Mouse (Mus musculus): ENCODE data around the gene Slc28a2. TPM values are rescaled to one million over a fixed set of nuclear protein-coding genes. Genes with fewer than 3 reads are reported as not detected.
"Not testable (repeated sequence)": the region's sequence is repeated elsewhere in the genome, so short reads cannot be mapped to it uniquely, and the experiment has no call there.

Slc28a2 gene
- total RNA-seq, 2 experiments from 2014 or later = 18.9 to 19.1 TPM

- DNase-seq = peak; percentile 95
Observed at GRCm38 (mm10) chr2:122467351-122468013, 41.2 kb downstream of the Slc28a2 start.

- DNase-seq = no peak
Observed at GRCm38 (mm10) chr2:122469221-122469620, 42.9 kb downstream of the Slc28a2 start.

GRCm38 (mm10) chr2:122476585-122476984, 50.3 kb downstream of the Slc28a2 start:
- no peak for DNase-seq

- not testable (repeated sequence) for DNase-seq
Observed at GRCm38 (mm10) chr2:122483787-122484186, 57.5 kb downstream of the Slc28a2 start.

GRCm38 (mm10) chr2:122484641-122485040, 58.4 kb downstream of the Slc28a2 start, which contains the start of gene Gm14085:
TSS of gene Gm14085 (plus strand) at chr2:122484941.
- no peak for DNase-seq

- not testable (repeated sequence) for DNase-seq
Observed at GRCm38 (mm10) chr2:122485654-122486053, 59.4 kb downstream of the Slc28a2 start.

- DNase-seq = not testable (repeated sequence)
Observed at GRCm38 (mm10) chr2:122486122-122486521, 59.8 kb downstream of the Slc28a2 start.

GRCm38 (mm10) chr2:122486674-122487073, 60.4 kb downstream of the Slc28a2 start:
- no peak for DNase-seq

Other genes starting within 250 kb of the Slc28a2 start
- gene Patl2, start 240.3 kb upstream of the Slc28a2 start, total RNA-seq (2021) = not detected
- gene Terb2, start 240.2 kb upstream of the Slc28a2 start, total RNA-seq (2021) = not detected
- 10 to 100 TPM; 84.4 to 86.0 TPM for gene Sord, start 191.7 kb upstream of the Slc28a2 start, total RNA-seq (2021)
- gene Duox2, start 128.0 kb upstream of the Slc28a2 start, total RNA-seq (2021) = under 1 TPM; 0.55 to 0.59 TPM
- under 1 TPM; 0.16 to 0.21 TPM for gene Duoxa2, start 127.6 kb upstream of the Slc28a2 start, total RNA-seq (2021)
- not detected for gene Duoxa1, start 112.7 kb upstream of the Slc28a2 start, total RNA-seq (2021)
- gene Duox1, start 110.8 kb upstream of the Slc28a2 start, total RNA-seq (2021) = not detected
- 10 to 100 TPM; 10.1 to 11.3 TPM for gene Shf, start 57.3 kb upstream of the Slc28a2 start, total RNA-seq (2021)
- under 1 TPM; 0.50 to 0.62 TPM for gene Gm14085, start 58.5 kb downstream of the Slc28a2 start, total RNA-seq (2021)
- gene Gatm, start 184.8 kb downstream of the Slc28a2 start, total RNA-seq (2021) = 10 to 100 TPM in 1 of 2 experiments, 1 to 10 TPM in 1; 9.1 to 10.5 TPM
- under 1 TPM in 1 of 2 experiments, not detected in 1; 0.36 TPM for gene AA467197, start 210.5 kb downstream of the Slc28a2 start, total RNA-seq (2021)